Mouse (Mus musculus) midbrain, embryonic 14.5 days (tissue): ENCODE measurements around the gene Gm10097. TPM values are rescaled to one million over a fixed set of nuclear protein-coding genes. Genes with fewer than 3 reads are reported as not detected.
A peak's percentile ranks its signal among the peaks of the same experiment; 100 is the strongest.

Source experiments
- ATAC-seq: fragments of 200-750 bp; cut with Nextera tagmentation; 2 replicates; pipeline ENCODE4 v1.8.0; 2017; ENCODE audit warnings: moderate number of reproducible peaks, moderate library complexity; ENCODE audit not compliant: low FRiP score, low TSS enrichment
- DNase-seq: peaks from one replicate; pipeline ENCODE4 v3.0.0-alpha.2; 2015
- H3K27ac ChIP-seq: fragments of 300-500 bp; sonication (generic); replicated peaks from 2 replicates; pipeline ENCODE4 v1.5.1; 2014; ENCODE audit warnings: mild to moderate bottlenecking, low read depth, low read length, moderate library complexity
- H3K27me3 ChIP-seq: fragments of 300-500 bp; sonication (generic); 2 replicates; pipeline ENCODE4 v1.6.1; 2014; ENCODE audit warnings: low read length, control low read depth, mixed read lengths; ENCODE audit not compliant: control insufficient read depth, insufficient read depth
- H3K36me3 ChIP-seq: fragments of 300-500 bp; sonication (generic); 2 replicates; pipeline ENCODE4 v1.6.1; 2014; ENCODE audit warnings: low read length, control low read depth; ENCODE audit not compliant: control insufficient read depth, insufficient read depth
- H3K4me1 ChIP-seq: fragments of 300-500 bp; sonication (generic); 2 replicates; pipeline ENCODE4 v1.6.1; 2014; ENCODE audit warnings: mild to moderate bottlenecking, antibody characterized with exemption, low read length, control low read depth; ENCODE audit not compliant: control insufficient read depth, insufficient read depth
- H3K4me2 ChIP-seq: fragments of 300-500 bp; sonication (generic); 2 replicates; pipeline ENCODE4 v1.6.1; 2014; ENCODE audit warnings: mild to moderate bottlenecking, low read length, moderate library complexity
- H3K4me3 ChIP-seq: fragments of 300-500 bp; sonication (generic); replicated peaks from 2 replicates; pipeline ENCODE4 v1.5.1; 2014; ENCODE audit warnings: low read depth, low read length
- H3K9ac ChIP-seq: fragments of 300-500 bp; sonication (generic); replicated peaks from 2 replicates; pipeline ENCODE4 v1.6.1; 2014; ENCODE audit warnings: mild to moderate bottlenecking, low read length, moderate library complexity
- H3K9me3 ChIP-seq: fragments of 300-500 bp; sonication (generic); 2 replicates; pipeline ENCODE4 v1.6.1; 2016; ENCODE audit warnings: low read length, control low read depth, mixed read lengths; ENCODE audit not compliant: control insufficient read depth
- WGBS: fragments of 180-500 bp; shearing (Covaris S2); extraction: QIAGEN DNeasy Blood & Tissue Kit; methylation state at CpG from one replicate; pipeline ENCODE4 v1.1.7; 2014; 5-methylcytosine and 5-hydroxymethylcytosine counted together
- polyA plus RNA-seq: library from polyadenylated mRNA; unstranded; fragments of >200 nt; fragmentation: Nextera tagmentation; extraction: Ambion mirVana; gene quantifications from 2 replicates; pipeline ENCODE4 v1.2.1, GENCODE M21; 2014

The Gm10097 gene
- polyA plus RNA-seq, 1 experiment from 2014 or later, result 0.26 TPM

GRCm38 (mm10) chr10:5044481-5044880, 24.5 kb upstream of the Gm10097 start:
- 91% methylated on average over 8 of the region's 8 CpGs for WGBS
- H3K27ac ChIP-seq, result no peak overlapping the region
- H3K9ac ChIP-seq, result no peak overlapping the region
- H3K4me3 ChIP-seq, result no peak overlapping the region
- H3K27me3 ChIP-seq, result no peaks in the 10 kb centered on the region
- no peaks in the 10 kb centered on the region for H3K9me3 ChIP-seq
- H3K4me1 ChIP-seq, result no peaks in the 10 kb centered on the region
- no peak for ATAC-seq
- H3K4me2 ChIP-seq, result no peak overlapping the region
- H3K36me3 ChIP-seq, result peaks cover 26% of the 10 kb centered on the region
- DNase-seq, result no peak

DNA sequence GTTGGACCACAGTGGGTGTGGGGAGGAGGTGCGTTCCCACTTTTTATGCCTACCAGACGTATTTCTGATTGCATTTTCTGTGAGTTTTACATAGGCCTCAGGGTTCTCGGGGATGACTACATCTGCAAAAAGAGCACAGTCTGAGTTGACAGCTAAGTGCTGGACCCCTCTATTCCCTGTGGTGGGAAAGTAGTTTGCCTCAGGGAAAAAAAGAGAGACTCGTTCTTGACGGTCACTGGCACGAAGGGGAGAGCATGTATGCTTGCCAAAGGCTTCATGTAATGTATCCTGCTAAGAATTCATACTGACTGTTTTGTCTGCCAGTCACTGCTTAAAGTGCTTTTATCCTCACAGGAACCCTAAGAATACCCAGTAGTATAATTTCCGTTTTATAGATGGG, 23.8 kb upstream of the Gm10097 start:
- Histone ChIP-seq H3K9me3 (no peaks in the 10 kb centered on the region), H3K27me3 (no peaks in the 10 kb centered on the region), H3K4me2 (no peak overlapping the region), H3K9ac (no peak overlapping the region), H3K36me3 (peaks cover 23% of the 10 kb centered on the region), H3K4me1 (no peaks in the 10 kb centered on the region), H3K27ac (no peak overlapping the region), H3K4me3 (no peak overlapping the region)
- ATAC-seq (no peak), DNase-seq (no peak)
- 80% methylated on average over 7 of the region's 7 CpGs for WGBS

- ATAC-seq, result no peak
- no peak for DNase-seq
- no peak overlapping the region for H3K9ac ChIP-seq
These were observed 23.3 kb upstream of the Gm10097 start for GRCm38 (mm10) chr10:5045671-5046070.

DNA sequence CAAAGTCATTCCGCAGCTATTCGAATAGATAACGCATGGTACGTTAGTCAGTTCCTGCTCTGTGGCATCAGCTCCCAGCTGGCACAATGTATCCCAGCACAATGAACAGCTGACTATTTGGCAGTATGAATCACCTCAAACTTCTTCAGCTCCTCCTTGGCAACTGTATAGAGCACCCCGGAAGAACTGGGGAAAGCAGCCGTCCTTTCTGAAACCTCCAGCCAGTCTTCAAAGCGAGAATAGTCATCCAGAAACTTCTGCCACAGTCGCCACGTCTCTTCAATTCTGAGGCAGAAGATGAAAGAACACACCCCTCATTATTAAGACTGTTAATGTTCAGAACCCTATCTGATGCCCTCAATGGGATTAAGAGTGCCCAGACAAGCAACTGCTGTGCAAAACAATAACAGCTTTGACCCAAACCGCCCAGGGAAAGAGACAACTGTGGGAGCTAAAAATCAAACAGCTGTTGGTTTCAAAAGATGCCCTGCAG, 12.7 kb upstream of the Gm10097 start:
- no peak overlapping the region for H3K27ac ChIP-seq
- ATAC-seq (peak; percentile 62; the same call in 1 of the 2 replicates), DNase-seq (peak; percentile 40)
- no peak overlapping the region for H3K4me2 ChIP-seq
- H3K9ac ChIP-seq, result no peak overlapping the region
- 24% methylated on average over 10 of the region's 10 CpGs for WGBS
- H3K4me3 ChIP-seq, result no peak overlapping the region
- no peaks in the 10 kb centered on the region for H3K4me1 ChIP-seq
- H3K9me3 ChIP-seq, result no peaks in the 10 kb centered on the region
- no peaks in the 10 kb centered on the region for H3K27me3 ChIP-seq
- no peaks in the 10 kb centered on the region for H3K36me3 ChIP-seq

More at GRCm38 (mm10) chr10:5045671-5046070, 23.3 kb upstream of the Gm10097 start:
- no peaks in the 10 kb centered on the region for H3K4me1 ChIP-seq
- no peaks in the 10 kb centered on the region for H3K27me3 ChIP-seq
- 94% methylated on average over 5 of the region's 5 CpGs for WGBS
- no peak overlapping the region for H3K4me2 ChIP-seq
- H3K27ac ChIP-seq, result no peak overlapping the region
- peaks cover 18% of the 10 kb centered on the region for H3K36me3 ChIP-seq
- no peaks in the 10 kb centered on the region for H3K9me3 ChIP-seq
- H3K4me3 ChIP-seq, result no peak overlapping the region

DNA sequence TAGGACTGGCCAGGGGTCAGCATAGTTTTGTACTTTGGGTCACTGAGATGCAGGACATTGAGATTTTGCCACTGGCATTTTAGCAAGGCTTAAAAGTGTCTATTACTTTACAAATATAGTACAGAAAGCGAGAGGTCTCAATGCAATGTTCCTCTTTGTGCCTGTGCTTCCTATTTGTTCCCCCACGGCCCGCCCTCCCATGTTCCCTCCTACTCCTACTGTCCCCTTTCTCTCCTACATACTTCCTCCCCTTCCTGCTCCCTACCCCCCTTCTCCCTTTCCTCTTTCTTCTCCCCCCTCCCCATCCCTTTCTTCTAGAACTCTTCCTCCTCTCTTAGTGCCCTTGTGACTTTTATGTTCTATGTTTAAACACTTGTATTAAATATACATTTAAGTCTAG, 12.1 kb upstream of the Gm10097 start:
- H3K4me3 ChIP-seq, result no peak overlapping the region
- no peaks in the 10 kb centered on the region for H3K9me3 ChIP-seq
- H3K9ac ChIP-seq, result no peak overlapping the region
- ATAC-seq, result no peak
- H3K4me2 ChIP-seq, result no peak overlapping the region
- no peak overlapping the region for H3K27ac ChIP-seq
- no peaks in the 10 kb centered on the region for H3K4me1 ChIP-seq
- H3K36me3 ChIP-seq, result no peaks in the 10 kb centered on the region
- no peaks in the 10 kb centered on the region for H3K27me3 ChIP-seq
- DNase-seq, result no peak
- 50% methylated on average over 3 of the region's 3 CpGs for WGBS

DNA sequence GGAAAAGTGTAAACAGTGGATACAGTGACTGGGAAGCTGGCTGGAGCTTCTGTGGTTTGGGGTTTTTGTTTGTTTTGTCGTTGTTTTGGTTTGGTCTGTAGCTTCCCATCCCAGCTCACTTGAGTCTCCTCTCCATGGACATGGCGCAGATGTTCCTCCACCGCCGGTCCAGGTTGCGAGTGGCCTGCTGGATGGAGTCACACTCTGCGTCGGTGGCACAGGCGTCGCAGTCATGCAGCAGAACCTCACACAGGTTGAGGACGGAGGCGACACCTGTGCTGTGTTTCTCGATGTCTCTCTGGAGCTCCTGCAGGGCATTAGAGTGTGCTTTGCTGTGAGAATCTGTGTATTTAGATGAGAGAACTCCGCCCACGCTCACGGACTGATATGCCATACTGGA, 11.3 kb upstream of the Gm10097 start:
- no peak overlapping the region for H3K27ac ChIP-seq
- ATAC-seq (no peak), DNase-seq (no peak)
- no peaks in the 10 kb centered on the region for H3K27me3 ChIP-seq
- no peak overlapping the region for H3K4me3 ChIP-seq
- no peaks in the 10 kb centered on the region for H3K4me1 ChIP-seq
- WGBS, result 96% methylated on average over 15 of the region's 15 CpGs
- no peak overlapping the region for H3K4me2 ChIP-seq
- H3K36me3 ChIP-seq, result no peaks in the 10 kb centered on the region
- H3K9me3 ChIP-seq, result no peaks in the 10 kb centered on the region
- H3K9ac ChIP-seq, result no peak overlapping the region

- no peaks in the 10 kb centered on the region for H3K4me1 ChIP-seq
- H3K27me3 ChIP-seq, result no peaks in the 10 kb centered on the region
- 89% methylated on average over 2 of the region's 2 CpGs for WGBS
- no peaks in the 10 kb centered on the region for H3K9me3 ChIP-seq
- no peak overlapping the region for H3K27ac ChIP-seq
- no peak overlapping the region for H3K4me3 ChIP-seq
- ATAC-seq, result no peak
- no peak overlapping the region for H3K9ac ChIP-seq
- no peak for DNase-seq
- no peak overlapping the region for H3K4me2 ChIP-seq
- no peaks in the 10 kb centered on the region for H3K36me3 ChIP-seq
These were observed 10.1 kb upstream of the Gm10097 start for GRCm38 (mm10) chr10:5058876-5059275.

DNA sequence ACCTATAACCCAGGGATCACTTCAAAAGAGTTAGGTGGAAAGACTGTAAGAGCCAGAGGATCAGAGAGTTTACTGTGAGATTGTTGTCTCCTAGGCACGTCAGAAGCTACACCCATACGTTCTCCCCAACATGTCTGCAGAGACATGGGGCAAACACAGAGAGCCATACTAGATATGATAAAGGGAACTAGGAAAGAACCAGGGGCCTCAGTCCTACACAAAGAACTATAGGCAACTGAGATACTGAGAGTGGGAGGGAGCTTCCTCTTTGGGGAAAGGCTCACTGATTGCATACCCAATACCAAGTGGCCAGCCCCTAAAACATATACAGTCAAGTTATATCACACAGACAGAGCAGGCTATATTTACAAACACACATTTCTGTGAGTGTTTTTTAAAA, 9.0 kb upstream of the Gm10097 start:
- ATAC-seq, result no peak
- H3K27me3 ChIP-seq, result no peaks in the 10 kb centered on the region
- no peak for DNase-seq
- no peaks in the 10 kb centered on the region for H3K36me3 ChIP-seq
- H3K27ac ChIP-seq, result no peak overlapping the region
- H3K4me1 ChIP-seq, result no peaks in the 10 kb centered on the region
- H3K9me3 ChIP-seq, result no peaks in the 10 kb centered on the region
- 86% methylated on average over 2 of the region's 2 CpGs for WGBS
- H3K4me2 ChIP-seq, result no peak overlapping the region
- H3K9ac ChIP-seq, result no peak overlapping the region
- H3K4me3 ChIP-seq, result no peak overlapping the region

GRCm38 (mm10) chr10:5067113-5067512, 1.9 kb upstream of the Gm10097 start:
- DNase-seq (no peak), ATAC-seq (no peak)
- no peaks in the 10 kb centered on the region for H3K4me1 ChIP-seq
- no peak overlapping the region for H3K27ac ChIP-seq
- no peak overlapping the region for H3K4me2 ChIP-seq
- H3K4me3 ChIP-seq, result no peak overlapping the region
- no peaks in the 10 kb centered on the region for H3K9me3 ChIP-seq
- WGBS, result 91% methylated on average over 3 of the region's 3 CpGs
- no peaks in the 10 kb centered on the region for H3K27me3 ChIP-seq
- H3K36me3 ChIP-seq, result no peaks in the 10 kb centered on the region
- H3K9ac ChIP-seq, result no peak overlapping the region
